Mouse (Mus musculus) layer of hippocampus, adult 2 months (tissue): ENCODE data around the gene Aatk. TPM values are rescaled to one million over a fixed set of nuclear protein-coding genes. Genes with fewer than 3 reads are reported as not detected.

Experiments used
- DNase-seq, 2 experiments: peaks; one replicate each; pipeline ENCODE4 v3.0.0; 2022; ENCODE audit warnings: low spot score in 2 of 2
- H3K27ac ChIP-seq: fragments of 200-600 bp; 2 replicates; pipeline ENCODE4 v1.8.1; 2022
- H3K4me3 ChIP-seq: fragments of 200-600 bp; 2 replicates; pipeline ENCODE4 v1.8.1; 2022; ENCODE audit warnings: mild to moderate bottlenecking
- CTCF ChIP-seq: fragments of 200-600 bp; conservative IDR thresholded peaks from 2 replicates; pipeline ENCODE4 v1.8.1; 2022; ENCODE audit warnings: antibody characterized with exemption, mild to moderate bottlenecking, moderate library complexity
- total RNA-seq, 2 experiments: library from RNA; stranded (reverse); gene quantifications; 2 replicates each; pipeline ENCODE4 v1.2.3; 2021

Aatk gene
- total RNA-seq, 2 experiments from 2014 or later = 196 to 207 TPM

- H3K27ac ChIP-seq = peak overlapping the region; percentile 100
- DNase-seq = no peak
- TF ChIP-seq CTCF = no peak
- H3K4me3 ChIP-seq = peak overlapping the region; percentile 93
Measured at GRCm38 (mm10) chr11:120047531-120048251, 724 bp upstream of the Aatk start.

GRCm38 (mm10) chr11:120045839-120046552 is 971 bp downstream of the Aatk start:
- peak overlapping the region; percentile 93 for H3K4me3 ChIP-seq
- peak overlapping the region; percentile 100 for H3K27ac ChIP-seq
- no peak for TF ChIP-seq CTCF
- no peak for DNase-seq

GRCm38 (mm10) chr11:120045341-120045740 is 1.6 kb downstream of the Aatk start:
- DNase-seq = no peak
- Histone ChIP-seq H3K4me3 (peak overlapping the region; percentile 93), H3K27ac (peak overlapping the region; percentile 100)
- no peak for TF ChIP-seq CTCF

DNA sequence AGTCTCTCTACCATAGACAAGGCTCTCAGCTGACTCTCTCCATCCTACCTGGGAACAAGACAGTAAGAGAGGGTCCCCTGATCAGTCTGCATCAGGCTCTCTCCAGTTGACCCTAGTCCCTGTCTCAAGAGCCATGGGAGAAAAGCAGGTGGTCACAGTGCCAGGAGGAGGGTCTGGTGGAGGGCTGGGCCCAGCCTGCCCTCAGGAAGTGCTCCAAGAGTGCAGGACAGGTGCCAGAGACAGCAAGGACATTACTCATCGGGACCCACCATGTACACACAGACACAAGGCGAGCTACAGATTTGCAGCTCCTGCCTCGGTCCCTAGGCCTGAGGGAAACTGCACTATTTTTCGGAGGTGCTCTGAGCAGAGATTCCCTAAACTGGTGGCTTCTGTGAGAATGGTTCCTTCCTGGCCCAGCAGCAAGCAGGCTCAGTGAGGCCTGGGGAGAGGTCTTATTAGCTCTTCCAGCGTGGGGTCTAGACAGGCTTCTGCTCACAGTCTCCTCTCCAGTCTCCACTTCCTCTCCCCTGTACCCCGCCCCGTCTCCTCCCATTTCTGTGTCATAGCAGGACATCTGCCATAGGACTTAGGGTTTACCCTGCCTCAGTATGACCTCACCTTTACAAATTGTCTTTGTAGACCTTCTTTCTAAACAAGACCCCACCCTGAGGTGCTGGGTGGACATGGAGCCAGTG is 4.7 kb downstream of the Aatk start:
- DNase-seq = no peak
- peak overlapping the region; percentile 88 for H3K27ac ChIP-seq
- no peak for TF ChIP-seq CTCF
- peak overlapping the region; percentile 20 for H3K4me3 ChIP-seq

DNA sequence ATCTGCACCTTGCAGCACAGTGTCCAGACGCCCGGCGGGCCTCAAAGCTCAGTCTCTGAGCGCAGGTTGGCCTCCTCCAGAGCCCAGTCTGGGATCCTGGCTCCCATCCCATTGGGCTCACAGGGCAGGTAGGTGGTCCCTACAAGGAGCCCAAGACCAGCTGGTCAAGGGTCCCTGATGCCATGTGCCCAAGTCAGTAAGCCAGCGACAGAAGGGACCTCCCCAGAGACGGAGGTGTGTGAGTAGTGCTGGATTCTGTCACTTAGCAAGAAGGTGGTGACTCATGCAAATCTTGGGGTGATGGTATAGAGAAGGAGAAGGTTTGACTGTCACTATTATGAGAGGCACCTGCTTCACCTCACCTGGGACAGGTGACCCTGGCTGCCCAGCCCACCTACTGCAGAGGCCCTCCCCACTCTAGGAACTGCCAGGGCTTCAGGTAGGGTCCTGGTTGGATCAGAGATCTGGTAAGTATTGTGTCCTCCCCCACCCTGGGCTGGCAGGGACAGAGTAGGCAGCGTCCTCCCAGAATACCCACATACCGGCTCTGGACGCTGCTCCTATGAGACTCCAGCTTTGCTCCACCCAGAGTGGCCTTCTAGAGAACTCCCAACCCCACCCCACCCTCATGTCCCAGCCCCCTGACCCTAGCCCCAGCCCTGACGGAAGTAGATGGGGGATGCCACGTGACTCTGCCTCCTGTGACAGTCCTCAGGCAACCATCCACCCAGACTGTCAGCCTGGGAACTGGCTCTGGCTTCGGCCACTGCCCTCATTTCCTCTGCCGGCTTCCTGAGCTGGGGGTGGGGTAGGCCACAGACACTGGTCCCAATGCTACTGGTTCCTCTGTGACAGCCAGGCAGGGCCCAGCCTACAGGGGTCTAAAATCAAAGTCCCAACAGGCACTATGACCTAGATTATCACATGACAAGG is 5.5 kb downstream of the Aatk start:
- TF ChIP-seq CTCF = no peak
- H3K27ac ChIP-seq = peak overlapping the region; percentile 88
- peak in 1 of 2 experiments; percentile 49 for DNase-seq
- peak overlapping the region; percentile 20 for H3K4me3 ChIP-seq

GRCm38 (mm10) chr11:120040440-120040839 is 6.5 kb downstream of the Aatk start:
- H3K27ac ChIP-seq = peak overlapping the region; percentile 88
- TF ChIP-seq CTCF = peak; percentile 22; the same call in 1 of the 2 replicates
- peak; percentile 53 to 84 for DNase-seq
- peak overlapping the region; percentile 1; the same call in 1 of the 2 replicates for H3K4me3 ChIP-seq

GRCm38 (mm10) chr11:120039581-120039980 is 7.4 kb downstream of the Aatk start:
- DNase-seq = no peak
- no peak for TF ChIP-seq CTCF
- Histone ChIP-seq H3K27ac (peak overlapping the region; percentile 88), H3K4me3 (no peak overlapping the region)

DNA sequence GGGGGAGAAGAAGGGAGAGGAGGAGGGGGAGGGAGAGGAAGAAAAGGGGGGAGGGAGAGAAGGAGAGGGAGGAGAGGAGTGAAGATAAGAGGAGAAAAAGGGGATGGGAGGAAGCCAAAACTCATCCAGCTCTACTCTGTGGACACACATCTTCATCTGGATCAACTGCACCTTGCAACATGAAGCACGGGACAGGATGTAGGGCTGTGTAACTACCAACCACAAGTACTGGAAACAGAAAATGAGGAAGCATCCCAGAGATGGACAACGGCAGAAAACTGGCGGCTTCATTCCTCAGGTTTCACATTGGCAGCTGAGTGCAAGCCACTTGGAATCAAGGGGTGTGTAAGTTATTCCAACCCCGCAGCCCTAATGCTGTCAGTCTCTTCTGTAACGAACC is 12.2 kb downstream of the Aatk start:
- H3K27ac ChIP-seq = no peak overlapping the region
- DNase-seq = no peak
- TF ChIP-seq CTCF = no peak
- H3K4me3 ChIP-seq = no peak overlapping the region

DNA sequence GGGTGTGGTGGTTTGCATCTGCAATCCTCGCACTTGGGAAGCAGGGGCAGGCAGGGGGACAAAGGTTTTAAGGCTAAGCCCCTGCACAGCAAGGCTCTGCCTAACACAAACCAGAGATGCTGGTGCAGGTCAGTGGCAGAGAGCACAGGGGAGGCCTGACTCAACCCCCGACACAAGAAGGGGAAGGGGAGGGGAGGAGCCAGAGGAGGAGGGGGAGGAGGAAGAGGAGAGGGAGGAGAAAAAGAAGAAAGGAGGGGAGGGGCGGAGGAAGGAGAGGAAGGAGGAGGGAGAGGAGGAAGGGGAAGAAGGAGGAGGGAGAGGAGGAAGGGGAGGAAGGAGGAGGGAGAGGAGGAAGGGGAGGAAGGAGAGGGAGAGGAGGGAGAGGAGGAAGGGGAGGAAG is 12.7 kb downstream of the Aatk start:
- Histone ChIP-seq H3K4me3 (no peak overlapping the region), H3K27ac (peak overlapping the region; percentile 53; the same call in 1 of the 2 replicates)
- TF ChIP-seq CTCF = no peak
- DNase-seq = no peak

GRCm38 (mm10) chr11:120033473-120033872 is 13.5 kb downstream of the Aatk start:
- H3K4me3 ChIP-seq = no peak overlapping the region
- DNase-seq = no peak
- peak overlapping the region; percentile 53; the same call in 1 of the 2 replicates for H3K27ac ChIP-seq
- TF ChIP-seq CTCF = no peak

- TF ChIP-seq CTCF = no peak
- Histone ChIP-seq H3K27ac (0 out of 2 replicates have a peak overlapping the region, but pooled peaks have one; percentile 5), H3K4me3 (no peak overlapping the region)
- DNase-seq = no peak
Measured at GRCm38 (mm10) chr11:120032052-120032451, 14.9 kb downstream of the Aatk start.
